Mouse (Mus musculus) liver, embryonic 16.5 days (tissue): ENCODE data around the gene Adamtsl1. TPM values are rescaled to one million over a fixed set of nuclear protein-coding genes. Genes with fewer than 3 reads are reported as not detected.

ENCODE experiments used
- ATAC-seq: fragments of 200-750 bp; cut with Nextera tagmentation; 2 replicates; pipeline ENCODE4 v1.8.0; 2017; ENCODE audit warnings: low read depth, mild to moderate bottlenecking, moderate number of reproducible peaks, moderate library complexity
- H3K27ac ChIP-seq: fragments of 300-500 bp; sonication (generic); 2 replicates; pipeline ENCODE4 v1.5.1; 2014; ENCODE audit warnings: mild to moderate bottlenecking, low read length
- H3K27me3 ChIP-seq: fragments of 300-500 bp; sonication (generic); 2 replicates; pipeline ENCODE4 v1.6.1; 2014; ENCODE audit warnings: low read depth, low read length, mixed read lengths; ENCODE audit not compliant: control insufficient read depth, insufficient read depth
- H3K36me3 ChIP-seq: fragments of 300-500 bp; sonication (generic); 2 replicates; pipeline ENCODE4 v1.6.1; 2014; ENCODE audit warnings: mild to moderate bottlenecking; ENCODE audit not compliant: control insufficient read depth, insufficient read depth
- H3K4me1 ChIP-seq: fragments of 300-500 bp; sonication (generic); 2 replicates; pipeline ENCODE4 v1.6.1; 2014; ENCODE audit warnings: low read depth, low read length, mixed read lengths; ENCODE audit not compliant: control insufficient read depth
- H3K4me2 ChIP-seq: fragments of 300-500 bp; sonication (generic); 2 replicates; pipeline ENCODE4 v1.6.1; 2014; ENCODE audit warnings: low read depth, low read length, mixed read lengths
- H3K4me3 ChIP-seq: fragments of 300-500 bp; sonication (generic); 2 replicates; pipeline ENCODE4 v1.5.1; 2014; ENCODE audit warnings: low read depth, mild to moderate bottlenecking, low read length
- H3K9ac ChIP-seq: fragments of 300-500 bp; sonication (generic); 2 replicates; pipeline ENCODE4 v1.6.1; 2014; ENCODE audit warnings: low read depth, low read length
- H3K9me3 ChIP-seq: fragments of 300-500 bp; sonication (generic); replicated peaks from 2 replicates; pipeline ENCODE4 v1.6.1; 2016; ENCODE audit warnings: low read length; ENCODE audit not compliant: control insufficient read depth
- WGBS: fragments of 180-500 bp; shearing (Covaris S2); extraction: QIAGEN DNeasy Blood & Tissue Kit; methylation state at CpG from one replicate; pipeline ENCODE4 v1.1.7; 2014; ENCODE audit not compliant: insufficient replicate concordance; 5-methylcytosine and 5-hydroxymethylcytosine counted together
- polyA plus RNA-seq: library from polyadenylated mRNA; unstranded; fragments of >200 nt; fragmentation: Nextera tagmentation; extraction: Ambion mirVana; gene quantifications from 2 replicates; pipeline ENCODE4 v1.2.1, GENCODE M21; 2015

The Adamtsl1 gene
- polyA plus RNA-seq, 1 experiment from 2014 or later, result 0.67 TPM

DNA sequence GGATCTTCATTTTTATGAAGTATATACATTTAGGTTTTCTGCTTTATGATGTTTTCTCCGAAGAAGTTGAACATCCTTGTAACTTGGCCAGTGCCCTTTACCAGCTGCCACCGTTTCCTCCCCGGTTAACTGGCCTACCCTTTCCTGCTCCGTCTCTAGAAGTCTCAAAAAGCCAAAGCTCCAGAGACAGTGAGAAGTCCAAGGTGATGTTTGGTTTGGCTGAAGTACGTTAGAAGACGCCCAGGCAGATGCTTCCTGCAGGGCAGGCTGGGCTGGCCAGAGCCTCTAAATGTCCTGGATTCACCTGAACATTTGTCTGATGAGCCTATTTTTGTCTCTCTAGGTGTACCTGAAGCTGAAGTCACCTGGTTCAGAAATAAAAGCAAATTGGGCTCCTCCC, 871.1 kb downstream of the Adamtsl1 start:
- no peak for ATAC-seq
- 60% methylated on average over 6 of the region's 6 CpGs for whole genome bisulfite sequencing
- H3K9me3 ChIP-seq, result no peaks in the 10 kb centered on the region
- H3K36me3 ChIP-seq, result no peaks in the 10 kb centered on the region
- no peak overlapping the region for H3K27ac ChIP-seq
- no peaks in the 10 kb centered on the region for H3K4me1 ChIP-seq
- H3K27me3 ChIP-seq, result no peaks in the 10 kb centered on the region
- H3K4me3 ChIP-seq, result no peak overlapping the region
- no peak overlapping the region for H3K4me2 ChIP-seq
- no peak overlapping the region for H3K9ac ChIP-seq

DNA sequence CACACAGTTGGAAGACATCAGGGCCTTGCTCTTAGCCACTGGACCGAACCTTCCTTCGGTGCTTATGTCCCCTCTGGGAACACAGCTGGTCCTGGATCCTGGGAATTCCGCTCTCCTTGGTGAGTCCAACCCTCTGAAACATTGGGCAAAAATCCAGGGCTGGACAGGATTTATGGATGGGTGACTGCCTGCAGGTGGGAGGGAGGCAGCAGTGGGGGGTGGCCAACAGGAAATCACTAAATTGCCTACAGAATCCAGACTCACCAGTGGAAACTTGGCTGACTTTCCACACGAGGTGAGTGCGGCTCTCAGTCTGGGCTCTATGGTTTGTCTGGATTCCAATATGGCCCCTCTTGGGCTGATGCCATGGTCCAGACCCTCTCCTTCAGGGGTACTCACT, 874.5 kb downstream of the Adamtsl1 start:
- no peaks in the 10 kb centered on the region for H3K4me1 ChIP-seq
- no peak overlapping the region for H3K4me3 ChIP-seq
- ATAC-seq, result no peak
- no peak overlapping the region for H3K4me2 ChIP-seq
- H3K27ac ChIP-seq, result no peak overlapping the region
- 60% methylated on average over 5 of the region's 5 CpGs for WGBS
- no peak overlapping the region for H3K9ac ChIP-seq
- H3K27me3 ChIP-seq, result no peaks in the 10 kb centered on the region
- H3K36me3 ChIP-seq, result no peaks in the 10 kb centered on the region
- no peaks in the 10 kb centered on the region for H3K9me3 ChIP-seq

DNA sequence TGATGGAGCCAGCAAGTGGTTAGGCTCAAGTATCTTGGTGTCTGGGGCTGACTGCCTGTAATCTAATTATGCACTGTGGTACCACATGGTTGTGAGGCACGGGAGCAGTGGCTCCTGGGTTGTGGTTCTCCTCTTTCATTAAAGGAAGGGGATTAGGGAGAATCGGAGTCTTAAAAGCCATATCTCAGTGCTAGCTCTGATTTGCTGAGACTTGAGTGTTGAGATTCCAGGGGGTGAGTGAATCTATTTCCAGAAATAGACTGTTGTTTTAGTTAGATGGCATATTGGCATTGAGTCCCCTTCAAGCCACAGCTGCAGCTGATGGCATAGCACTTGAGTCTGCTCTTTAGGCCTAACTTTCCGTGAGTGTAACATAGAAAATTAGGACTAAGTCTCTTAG, 877.2 kb downstream of the Adamtsl1 start:
- Histone ChIP-seq H3K9ac (no peak overlapping the region), H3K9me3 (no peaks in the 10 kb centered on the region), H3K36me3 (no peaks in the 10 kb centered on the region), H3K27me3 (no peaks in the 10 kb centered on the region), H3K4me2 (no peak overlapping the region), H3K4me1 (no peaks in the 10 kb centered on the region), H3K4me3 (no peak overlapping the region), H3K27ac (no peak overlapping the region)
- ATAC-seq, result no peak
- 51% methylated on average over 3 of the region's 3 CpGs for WGBS

DNA sequence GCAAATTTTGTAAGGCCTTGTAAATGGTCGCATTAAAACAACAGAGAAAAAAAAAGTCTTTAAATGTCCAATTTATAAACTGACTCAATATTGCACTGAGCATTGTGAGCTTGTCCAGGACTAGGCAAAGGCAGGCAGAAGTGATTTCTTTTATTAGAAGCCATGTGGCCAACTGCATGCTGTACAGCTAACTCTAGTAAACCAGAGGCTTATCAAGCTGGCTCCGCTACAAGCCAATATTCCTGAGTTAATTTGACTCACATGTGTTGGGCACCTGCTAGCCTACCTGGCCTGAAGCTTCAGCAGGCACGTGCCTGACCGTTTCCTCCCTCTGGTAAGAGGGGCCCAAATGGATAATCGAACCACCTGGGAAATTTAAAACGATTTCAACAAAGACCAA, 881.7 kb downstream of the Adamtsl1 start:
- H3K27me3 ChIP-seq, result no peaks in the 10 kb centered on the region
- H3K27ac ChIP-seq, result no peak overlapping the region
- no peaks in the 10 kb centered on the region for H3K9me3 ChIP-seq
- no peak for ATAC-seq
- no peaks in the 10 kb centered on the region for H3K36me3 ChIP-seq
- H3K4me3 ChIP-seq, result no peak overlapping the region
- no peak overlapping the region for H3K4me2 ChIP-seq
- no peak overlapping the region for H3K9ac ChIP-seq
- H3K4me1 ChIP-seq, result no peaks in the 10 kb centered on the region
- 60% methylated on average over 6 of the region's 6 CpGs for WGBS

DNA sequence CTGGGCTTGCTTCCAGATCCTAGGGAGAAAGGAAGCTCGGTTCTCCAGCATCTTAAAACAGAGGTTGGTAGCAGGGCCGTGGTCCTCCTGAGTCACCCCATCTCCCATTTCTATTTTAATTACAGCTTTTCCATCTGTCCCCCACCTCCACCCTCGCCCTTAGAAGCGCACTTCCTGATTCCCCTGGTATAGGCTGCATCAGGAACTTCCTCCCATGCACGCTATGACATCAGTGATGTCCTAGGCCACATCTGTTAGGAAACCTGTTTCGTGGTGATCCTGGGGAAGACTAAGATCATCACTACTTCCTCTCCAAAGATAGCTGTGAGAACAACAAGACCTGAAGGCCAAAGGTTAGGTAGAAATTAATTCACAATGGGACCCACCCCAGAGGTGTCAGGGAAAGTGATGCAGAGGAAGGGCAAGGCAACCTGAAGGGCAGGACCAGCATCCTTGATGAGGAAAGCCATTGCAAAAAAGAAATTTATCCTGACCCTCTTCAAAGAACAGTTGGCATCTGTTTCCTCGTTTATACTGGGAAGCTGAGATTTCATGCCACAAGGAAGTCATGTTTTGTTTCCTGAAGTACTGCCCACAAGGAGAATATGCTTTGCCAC, 882.8 kb downstream of the Adamtsl1 start:
- Histone ChIP-seq H3K27me3 (no peaks in the 10 kb centered on the region), H3K9me3 (no peaks in the 10 kb centered on the region), H3K4me1 (no peaks in the 10 kb centered on the region), H3K9ac (no peak overlapping the region), H3K4me3 (no peak overlapping the region), H3K36me3 (no peaks in the 10 kb centered on the region), H3K4me2 (no peak overlapping the region), H3K27ac (no peak overlapping the region)
- 41% methylated on average over 7 of the region's 7 CpGs for WGBS
- ATAC-seq, result no peak

DNA sequence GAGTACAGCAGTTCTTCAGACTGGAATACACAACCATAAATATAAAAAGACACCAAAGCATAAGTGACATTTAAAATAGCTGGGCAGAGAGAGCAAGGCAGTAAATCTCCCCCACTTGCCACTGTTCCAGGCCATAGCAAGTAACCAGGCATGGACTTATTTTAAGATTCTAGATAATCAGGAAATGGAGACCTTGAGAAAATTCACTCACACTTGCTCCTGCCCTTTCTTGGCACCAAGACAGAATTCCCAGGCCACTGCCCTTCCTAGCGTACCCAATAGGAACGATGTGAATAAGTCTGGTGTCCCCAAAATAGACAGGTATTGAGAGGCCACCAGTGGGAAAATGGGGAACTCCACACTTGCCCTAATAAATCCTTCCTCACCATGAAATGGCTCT, 883.5 kb downstream of the Adamtsl1 start:
- no peak for ATAC-seq
- Histone ChIP-seq H3K4me3 (no peak overlapping the region), H3K27ac (no peak overlapping the region), H3K9ac (no peak overlapping the region), H3K36me3 (no peaks in the 10 kb centered on the region), H3K27me3 (no peaks in the 10 kb centered on the region), H3K4me2 (no peak overlapping the region), H3K9me3 (no peaks in the 10 kb centered on the region), H3K4me1 (no peaks in the 10 kb centered on the region)
- 48% methylated on average over 2 of the region's 2 CpGs for WGBS

DNA sequence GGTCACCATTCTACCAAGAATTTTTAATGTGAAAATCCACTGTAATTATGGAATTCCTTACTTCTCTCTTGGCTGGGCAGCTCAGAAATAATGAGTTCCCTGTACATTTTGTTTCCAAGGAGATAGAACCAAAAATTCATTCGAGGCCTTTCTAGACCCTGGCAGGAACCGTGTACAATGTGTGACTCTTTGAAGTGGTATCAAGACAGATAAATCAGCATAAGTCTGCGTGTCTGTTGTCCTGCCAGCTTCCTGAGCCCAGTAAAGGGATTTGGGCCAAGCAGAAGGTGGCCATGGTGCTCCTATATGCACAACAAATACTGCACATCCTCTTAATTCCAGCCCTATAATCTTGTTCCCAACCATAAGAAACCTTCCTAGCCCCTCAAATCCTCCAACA, 887.1 kb downstream of the Adamtsl1 start:
- Histone ChIP-seq H3K27ac (no peak overlapping the region), H3K36me3 (no peaks in the 10 kb centered on the region), H3K9ac (no peak overlapping the region), H3K4me3 (no peak overlapping the region), H3K27me3 (no peaks in the 10 kb centered on the region), H3K9me3 (no peaks in the 10 kb centered on the region), H3K4me2 (no peak overlapping the region), H3K4me1 (no peaks in the 10 kb centered on the region)
- no peak for ATAC-seq
- WGBS, result 44% methylated on average over 3 of the region's 3 CpGs

DNA sequence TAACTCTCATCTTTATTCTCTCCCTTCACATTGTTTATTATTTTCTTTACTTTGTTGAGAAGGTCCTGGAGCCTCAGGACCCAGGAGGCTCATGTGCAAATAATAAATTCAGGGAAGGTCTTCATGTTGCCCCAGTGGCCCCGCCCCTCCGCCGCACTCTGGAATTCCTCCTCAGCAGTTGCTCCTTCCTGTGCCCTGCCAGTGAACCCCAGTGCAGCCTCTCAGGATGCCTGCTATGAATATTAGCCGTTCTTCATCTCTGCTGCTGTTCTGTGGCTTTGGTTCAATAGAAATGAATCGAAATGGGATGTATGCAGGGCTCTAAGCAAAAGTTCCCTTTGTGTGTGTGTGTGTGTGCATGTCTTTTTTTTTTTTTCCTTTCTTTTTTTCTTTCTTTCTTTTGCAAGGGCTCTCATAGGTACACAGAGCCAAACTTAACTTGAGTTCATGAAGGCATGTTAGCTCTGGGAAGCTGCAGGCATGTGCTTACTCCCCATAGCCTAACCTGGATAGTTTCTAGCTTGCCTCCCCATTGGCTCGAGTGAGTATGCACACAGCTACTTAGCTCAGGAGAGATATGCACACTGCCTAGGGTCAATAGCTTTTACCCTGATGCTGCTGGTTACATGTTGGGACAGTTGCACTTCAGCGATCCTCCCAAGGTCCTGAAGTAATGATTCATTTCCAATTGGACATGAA, 892.7 kb downstream of the Adamtsl1 start:
- H3K27ac ChIP-seq, result no peak overlapping the region
- no peak overlapping the region for H3K4me2 ChIP-seq
- no peak for ATAC-seq
- 51% methylated on average over 7 of the region's 7 CpGs for WGBS
- H3K9ac ChIP-seq, result no peak overlapping the region
- no peaks in the 10 kb centered on the region for H3K36me3 ChIP-seq
- no peaks in the 10 kb centered on the region for H3K4me1 ChIP-seq
- no peaks in the 10 kb centered on the region for H3K27me3 ChIP-seq
- no peaks in the 10 kb centered on the region for H3K9me3 ChIP-seq
- H3K4me3 ChIP-seq, result no peak overlapping the region

DNA sequence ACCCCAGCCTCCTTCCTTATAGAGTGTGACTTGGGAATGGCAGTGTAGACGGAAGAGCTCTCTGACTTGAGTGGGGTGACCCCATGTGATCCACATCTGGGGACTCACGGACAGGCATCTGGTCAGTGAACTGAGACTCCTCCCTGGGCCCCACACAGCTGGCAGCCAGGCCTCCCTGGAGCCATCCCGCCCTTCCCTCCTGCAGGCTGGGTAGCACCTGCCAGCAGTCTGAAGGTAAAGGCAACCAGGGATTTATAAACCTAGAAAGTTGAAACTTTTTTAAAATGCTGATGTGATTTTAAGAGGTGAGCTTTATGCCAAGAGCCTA, 893.2 kb downstream of the Adamtsl1 start:
- Histone ChIP-seq H3K36me3 (no peaks in the 10 kb centered on the region), H3K27ac (no peak overlapping the region), H3K4me3 (no peak overlapping the region), H3K4me2 (no peak overlapping the region), H3K9me3 (no peaks in the 10 kb centered on the region), H3K4me1 (no peaks in the 10 kb centered on the region), H3K27me3 (no peaks in the 10 kb centered on the region), H3K9ac (no peak overlapping the region)
- WGBS, result 53% methylated on average over 3 of the region's 3 CpGs
- ATAC-seq, result no peak
